Mouse (Mus musculus): Measurements from ENCODE around the gene Ctsz. TPM values are rescaled to one million over a fixed set of nuclear protein-coding genes. Genes with fewer than 3 reads are reported as not detected.

Gene Ctsz
- polyA plus RNA-seq, 1 experiment from 2014 or later: 103 TPM

DNA sequence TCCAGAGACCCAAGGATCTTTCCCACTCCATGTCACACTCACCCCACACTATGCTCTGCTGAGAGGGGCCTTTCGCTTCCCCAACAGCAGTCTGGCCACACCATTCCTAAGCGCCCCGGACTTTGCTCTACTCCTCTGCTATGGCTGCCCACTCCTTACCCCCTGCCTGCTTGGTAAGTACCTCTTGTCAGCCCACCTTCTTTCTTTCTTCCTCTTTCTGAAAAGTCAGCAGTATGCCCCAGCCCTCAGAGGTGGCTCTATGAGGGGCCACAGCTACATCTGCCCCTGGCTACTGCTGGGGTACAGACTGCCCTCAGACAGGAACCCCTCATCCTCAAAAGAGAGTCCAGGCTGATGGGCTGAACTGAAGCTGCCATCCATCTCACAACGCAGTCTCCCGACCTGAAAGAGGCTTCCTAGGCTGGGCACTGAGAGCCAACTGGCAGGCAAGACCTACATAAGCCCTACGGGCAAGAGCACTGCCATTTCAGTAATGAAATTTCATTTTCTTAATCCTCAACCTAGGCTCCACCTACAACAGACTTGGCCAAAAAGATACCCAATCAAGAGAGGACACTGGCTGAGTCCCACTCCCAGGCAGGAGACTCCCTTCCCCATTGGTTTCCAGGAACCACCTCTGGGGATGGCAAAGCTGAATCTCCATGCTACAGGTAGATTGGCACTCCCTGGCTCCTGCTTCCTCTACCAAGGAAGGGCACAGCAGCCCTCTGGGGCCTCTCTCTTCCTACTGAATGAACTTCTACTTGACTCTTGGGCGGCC, 1.7 kb downstream of the Ctsz start:
- Histone ChIP-seq H3K4me2 (ENCODE audit: low read depth) (no peak overlapping the region), H3K9ac (ENCODE audit: low read length) (no peak overlapping the region), H3K27me3 (ENCODE audit: control insufficient read depth, insufficient read depth, low read length) (no peaks in the 10 kb centered on the region), H3K9me3 (ENCODE audit: control insufficient read depth, low read length) (no peaks in the 10 kb centered on the region), H3K27ac (ENCODE audit: low read depth, low read length) (no peak overlapping the region), H3K4me3 (ENCODE audit: low read depth, low read length) (no peak overlapping the region), H3K36me3 (ENCODE audit: control insufficient read depth, insufficient read depth, low read length) (no peaks in the 10 kb centered on the region), H3K4me1 (ENCODE audit: control insufficient read depth, insufficient read depth, low read length) (peaks cover 7% of the 10 kb centered on the region; the same call in 1 of the 2 replicates)
- 96% methylated on average over 7 of the region's 7 CpGs for WGBS
- no peak for DNase-seq (ENCODE audit: low spot score)
- ATAC-seq (ENCODE audit: insufficient read depth, low FRiP score, low TSS enrichment): no peak

DNA sequence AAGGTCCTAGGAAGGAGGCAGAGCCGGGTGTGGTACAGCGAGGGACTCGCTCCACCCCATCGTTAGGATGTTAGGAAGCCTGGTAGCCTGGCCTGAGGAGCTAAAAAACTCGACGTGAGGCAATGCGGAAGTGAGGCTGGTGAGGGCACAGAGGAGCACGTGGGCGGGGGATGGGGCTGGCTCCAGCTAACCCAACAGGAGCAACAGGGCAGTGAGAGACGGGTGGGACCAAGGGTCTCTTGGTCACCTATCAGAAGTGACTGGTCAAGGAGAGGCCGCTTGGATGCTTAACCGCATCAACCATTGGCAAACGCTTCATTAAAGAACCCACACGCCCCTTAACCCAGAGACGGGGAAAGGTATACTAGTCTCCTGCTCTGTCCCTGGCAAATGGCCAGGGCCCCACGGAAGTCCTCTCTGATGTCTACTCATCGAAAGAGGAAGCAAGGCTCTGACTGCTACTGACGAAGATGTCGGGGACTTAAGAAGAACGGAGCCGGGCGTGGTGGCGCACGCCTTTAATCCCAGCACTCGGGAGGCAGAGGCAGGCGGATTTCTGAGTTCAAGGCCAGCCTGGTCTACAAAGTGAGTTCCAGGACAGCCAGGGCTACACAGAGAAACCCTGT, 2.6 kb downstream of the Ctsz start:
- Histone ChIP-seq H3K4me1 (ENCODE audit: control insufficient read depth, insufficient read depth, low read length) (peaks cover 7% of the 10 kb centered on the region; the same call in 1 of the 2 replicates), H3K9ac (ENCODE audit: low read length) (no peak overlapping the region), H3K4me3 (ENCODE audit: low read depth, low read length) (no peak overlapping the region), H3K36me3 (ENCODE audit: control insufficient read depth, insufficient read depth, low read length) (no peaks in the 10 kb centered on the region), H3K9me3 (ENCODE audit: control insufficient read depth, low read length) (no peaks in the 10 kb centered on the region), H3K4me2 (ENCODE audit: low read depth) (no peak overlapping the region), H3K27me3 (ENCODE audit: control insufficient read depth, insufficient read depth, low read length) (no peaks in the 10 kb centered on the region), H3K27ac (ENCODE audit: low read depth, low read length) (no peak overlapping the region)
- ATAC-seq (ENCODE audit: insufficient read depth, low FRiP score, low TSS enrichment): no peak
- 91% methylated on average over 26 of the region's 26 CpGs for WGBS
- no peak for DNase-seq (ENCODE audit: low spot score)

DNA sequence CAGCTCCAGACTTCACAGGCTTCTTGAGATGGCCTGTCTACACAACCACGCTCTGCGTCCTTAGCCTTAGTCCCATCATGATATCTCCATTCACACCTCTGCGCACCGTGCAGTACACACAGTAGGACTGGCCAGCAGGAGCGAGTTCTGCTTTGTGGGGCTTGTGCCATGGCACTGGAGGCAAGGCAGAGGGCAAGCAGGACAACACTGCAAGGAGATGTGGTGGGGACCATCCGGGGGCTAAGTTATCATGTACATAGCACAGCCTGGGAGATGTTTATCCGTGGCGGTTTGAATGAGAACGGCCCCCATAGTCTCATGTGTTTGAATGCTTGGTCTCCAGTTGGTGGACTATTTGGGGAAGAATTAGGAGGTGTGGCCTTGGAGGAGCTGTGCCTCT, 3.9 kb downstream of the Ctsz start:
- Histone ChIP-seq H3K9ac (ENCODE audit: low read length) (no peak overlapping the region), H3K9me3 (ENCODE audit: control insufficient read depth, low read length) (no peaks in the 10 kb centered on the region), H3K27me3 (ENCODE audit: control insufficient read depth, insufficient read depth, low read length) (no peaks in the 10 kb centered on the region), H3K4me1 (ENCODE audit: control insufficient read depth, insufficient read depth, low read length) (peaks cover 7% of the 10 kb centered on the region; the same call in 1 of the 2 replicates), H3K36me3 (ENCODE audit: control insufficient read depth, insufficient read depth, low read length) (no peaks in the 10 kb centered on the region), H3K27ac (ENCODE audit: low read depth, low read length) (no peak overlapping the region), H3K4me2 (ENCODE audit: low read depth) (no peak overlapping the region), H3K4me3 (ENCODE audit: low read depth, low read length) (no peak overlapping the region)
- no peak for DNase-seq (ENCODE audit: low spot score)
- 96% methylated on average over 9 of the region's 9 CpGs for WGBS
- ATAC-seq (ENCODE audit: insufficient read depth, low FRiP score, low TSS enrichment): no peak

DNA sequence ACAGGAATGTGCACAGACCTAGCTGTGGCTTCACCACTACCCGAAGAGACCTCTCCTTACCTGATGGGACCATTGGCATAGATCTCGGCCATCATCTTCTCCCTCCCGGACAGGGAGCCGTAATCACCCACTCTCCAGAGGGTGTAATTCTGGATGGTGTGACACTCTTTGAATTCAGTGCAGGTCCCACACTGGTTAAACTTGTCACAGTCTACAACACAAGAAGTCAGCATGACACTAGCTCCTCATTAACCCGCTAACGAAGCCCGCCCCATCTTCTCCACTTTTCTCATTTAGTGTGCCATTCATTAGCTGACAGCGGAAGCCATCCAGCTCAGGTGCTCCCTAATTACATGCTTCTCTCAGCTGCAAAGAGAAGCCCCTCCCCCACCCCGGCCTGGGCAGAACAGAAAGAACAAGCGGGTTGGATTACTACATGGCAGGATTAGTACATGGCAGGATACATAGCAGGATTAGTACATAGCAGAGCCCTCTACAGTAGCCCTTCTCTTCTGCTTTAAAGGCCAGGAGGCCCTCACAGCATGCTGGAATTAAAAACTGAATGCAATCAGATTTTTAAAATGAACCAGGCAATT, 9.7 kb downstream of the Ctsz start:
- no peaks in the 10 kb centered on the region for H3K27me3 ChIP-seq (ENCODE audit: control insufficient read depth, insufficient read depth, low read length)
- DNase-seq (ENCODE audit: low spot score): no peak
- H3K4me2 ChIP-seq (ENCODE audit: low read depth): no peak overlapping the region
- H3K27ac ChIP-seq (ENCODE audit: low read depth, low read length): no peak overlapping the region
- no peak overlapping the region for H3K9ac ChIP-seq (ENCODE audit: low read length)
- H3K4me3 ChIP-seq (ENCODE audit: low read depth, low read length): no peak overlapping the region
- H3K4me1 ChIP-seq (ENCODE audit: control insufficient read depth, insufficient read depth, low read length): no peaks in the 10 kb centered on the region
- 90% methylated on average over 10 of the region's 10 CpGs for WGBS
- peaks cover 22% of the 10 kb centered on the region for H3K36me3 ChIP-seq (ENCODE audit: control insufficient read depth, insufficient read depth, low read length)
- no peak for ATAC-seq (ENCODE audit: insufficient read depth, low FRiP score, low TSS enrichment)
- H3K9me3 ChIP-seq (ENCODE audit: control insufficient read depth, low read length): no peaks in the 10 kb centered on the region

DNA sequence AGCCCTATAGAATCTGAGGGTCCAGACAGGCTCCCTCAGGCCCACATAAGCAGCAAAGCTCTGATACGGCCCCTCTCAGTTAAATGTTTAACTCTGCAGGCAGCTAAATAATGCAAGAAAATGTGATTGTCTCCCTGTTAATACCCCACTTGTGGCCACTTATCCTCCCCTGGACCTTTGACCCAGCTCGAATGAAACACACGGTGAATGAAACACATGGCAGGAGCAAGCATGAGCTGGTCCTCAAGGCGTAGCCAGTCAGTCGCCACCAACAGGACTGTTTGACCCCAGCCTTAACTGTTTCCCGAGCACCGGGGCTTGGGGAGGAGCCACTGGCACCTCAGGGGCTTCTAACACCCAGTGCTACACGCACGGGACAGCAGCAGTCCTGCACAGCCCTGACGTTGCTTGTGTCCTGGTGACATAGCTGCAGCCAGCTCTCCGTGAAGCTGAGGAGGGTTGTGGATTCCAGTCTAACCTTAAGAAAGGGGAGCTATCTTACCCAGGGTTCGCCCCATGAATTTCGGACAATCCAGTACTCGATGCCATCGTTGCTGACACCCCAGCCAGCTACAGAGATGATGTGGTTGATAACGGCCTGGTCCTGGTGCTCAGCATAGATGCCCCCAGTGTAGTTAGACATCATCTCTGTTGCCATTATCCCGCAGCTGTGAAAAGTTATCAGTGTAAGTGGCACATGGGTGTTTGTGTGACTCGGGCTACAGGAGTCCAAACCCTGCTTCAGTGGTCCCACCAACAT, 10.6 kb downstream of the Ctsz start:
- no peaks in the 10 kb centered on the region for H3K27me3 ChIP-seq (ENCODE audit: control insufficient read depth, insufficient read depth, low read length)
- WGBS: 83% methylated on average over 18 of the region's 18 CpGs
- no peak for ATAC-seq (ENCODE audit: insufficient read depth, low FRiP score, low TSS enrichment)
- no peaks in the 10 kb centered on the region for H3K4me1 ChIP-seq (ENCODE audit: control insufficient read depth, insufficient read depth, low read length)
- H3K9ac ChIP-seq (ENCODE audit: low read length): no peak overlapping the region
- H3K4me2 ChIP-seq (ENCODE audit: low read depth): no peak overlapping the region
- H3K4me3 ChIP-seq (ENCODE audit: low read depth, low read length): no peak overlapping the region
- H3K36me3 ChIP-seq (ENCODE audit: control insufficient read depth, insufficient read depth, low read length): peaks cover 29% of the 10 kb centered on the region
- DNase-seq (ENCODE audit: low spot score): no peak
- no peaks in the 10 kb centered on the region for H3K9me3 ChIP-seq (ENCODE audit: control insufficient read depth, low read length)
- H3K27ac ChIP-seq (ENCODE audit: low read depth, low read length): no peak overlapping the region

DNA sequence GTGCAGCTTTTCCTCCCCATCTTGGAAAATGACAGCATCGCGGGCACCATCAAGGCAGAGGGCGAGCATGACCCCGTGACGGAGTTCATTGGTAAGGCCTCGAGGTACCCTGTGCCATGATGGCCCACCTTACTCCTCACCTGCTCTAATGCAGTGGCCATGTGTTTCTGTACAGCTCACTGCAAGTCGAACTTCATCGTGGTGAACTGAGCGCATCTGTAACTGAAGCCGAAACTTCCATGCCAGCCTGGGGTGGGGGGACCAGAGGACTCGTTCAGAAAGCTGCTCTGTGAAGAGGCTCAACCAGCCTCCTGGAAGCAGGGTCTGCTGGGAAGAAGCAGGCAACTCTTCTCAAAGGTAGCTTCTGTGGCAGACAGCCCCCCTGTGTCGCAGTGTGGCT, 12.0 kb downstream of the Ctsz start:
- no peak overlapping the region for H3K27ac ChIP-seq (ENCODE audit: low read depth, low read length)
- no peaks in the 10 kb centered on the region for H3K4me1 ChIP-seq (ENCODE audit: control insufficient read depth, insufficient read depth, low read length)
- no peak overlapping the region for H3K4me2 ChIP-seq (ENCODE audit: low read depth)
- no peak overlapping the region for H3K4me3 ChIP-seq (ENCODE audit: low read depth, low read length)
- no peak for DNase-seq (ENCODE audit: low spot score)
- no peak for ATAC-seq (ENCODE audit: insufficient read depth, low FRiP score, low TSS enrichment)
- H3K27me3 ChIP-seq (ENCODE audit: control insufficient read depth, insufficient read depth, low read length): no peaks in the 10 kb centered on the region
- peaks cover 39% of the 10 kb centered on the region for H3K36me3 ChIP-seq (ENCODE audit: control insufficient read depth, insufficient read depth, low read length)
- 95% methylated on average over 12 of the region's 12 CpGs for WGBS
- no peak overlapping the region for H3K9ac ChIP-seq (ENCODE audit: low read length)
- no peaks in the 10 kb centered on the region for H3K9me3 ChIP-seq (ENCODE audit: control insufficient read depth, low read length)

DNA sequence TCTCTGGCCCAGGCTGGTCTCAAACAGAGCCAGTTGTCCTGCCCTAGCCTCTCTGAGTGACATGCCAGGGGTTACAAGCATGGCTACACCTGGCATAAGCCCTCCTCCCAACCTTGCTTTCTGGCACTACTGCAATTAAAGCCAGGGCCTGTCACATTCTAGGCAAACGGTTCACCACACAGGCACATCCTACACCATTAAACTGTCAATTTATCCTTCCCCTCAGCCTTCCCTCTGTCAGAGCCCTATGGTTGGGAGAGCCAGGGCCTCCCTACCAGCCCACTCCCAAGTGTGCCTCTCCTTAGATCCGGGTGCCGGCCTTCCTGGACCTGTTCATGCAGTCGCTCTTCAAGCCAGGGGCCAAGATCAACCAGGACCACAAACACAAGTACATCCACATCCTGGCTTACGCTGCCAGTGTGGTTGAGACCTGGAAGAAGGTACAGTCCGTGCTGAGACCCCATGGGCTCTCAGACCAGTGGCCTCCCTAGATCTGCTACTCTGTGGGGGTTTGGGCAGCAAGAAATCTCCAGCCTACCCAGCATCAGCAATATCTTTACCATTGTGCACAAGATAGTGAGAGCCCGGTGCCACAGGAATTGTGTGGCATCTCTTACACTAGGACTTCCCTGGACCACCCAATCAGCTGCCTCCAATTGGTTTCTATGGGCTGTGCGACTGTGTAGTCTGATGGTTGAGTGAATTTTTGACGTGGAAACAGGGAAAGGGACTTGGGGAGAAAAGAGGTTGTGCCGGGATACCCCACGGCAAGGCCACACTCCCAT, 14.3 kb downstream of the Ctsz start:
- no peak for ATAC-seq (ENCODE audit: insufficient read depth, low FRiP score, low TSS enrichment)
- no peaks in the 10 kb centered on the region for H3K4me1 ChIP-seq (ENCODE audit: control insufficient read depth, insufficient read depth, low read length)
- no peak overlapping the region for H3K4me3 ChIP-seq (ENCODE audit: low read depth, low read length)
- 92% methylated on average over 11 of the region's 11 CpGs for WGBS
- H3K36me3 ChIP-seq (ENCODE audit: control insufficient read depth, insufficient read depth, low read length): peaks cover 41% of the 10 kb centered on the region
- no peaks in the 10 kb centered on the region for H3K27me3 ChIP-seq (ENCODE audit: control insufficient read depth, insufficient read depth, low read length)
- H3K9ac ChIP-seq (ENCODE audit: low read length): no peak overlapping the region
- no peak overlapping the region for H3K4me2 ChIP-seq (ENCODE audit: low read depth)
- DNase-seq (ENCODE audit: low spot score): no peak
- no peaks in the 10 kb centered on the region for H3K9me3 ChIP-seq (ENCODE audit: control insufficient read depth, low read length)
- H3K27ac ChIP-seq (ENCODE audit: low read depth, low read length): no peak overlapping the region

DNA sequence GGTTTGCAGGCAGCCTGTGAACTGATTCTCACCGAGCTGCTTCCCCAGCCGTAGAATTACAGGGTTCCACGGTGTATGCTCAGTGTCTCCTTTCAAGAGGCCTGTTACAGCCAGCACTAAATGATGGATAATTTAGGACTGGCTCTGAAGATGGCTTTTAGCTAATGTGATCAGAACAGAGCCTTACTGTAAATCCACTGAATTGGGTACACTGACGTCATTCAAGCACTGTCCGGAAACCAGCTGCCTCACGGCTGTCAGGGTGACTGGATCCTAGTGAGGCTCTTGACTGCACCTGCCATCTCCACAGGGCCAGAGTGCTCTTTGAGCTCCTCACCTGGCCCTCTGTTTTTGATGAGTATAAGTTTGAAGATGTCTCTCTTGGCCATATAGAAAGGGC, 17.7 kb downstream of the Ctsz start:
- Histone ChIP-seq H3K4me2 (ENCODE audit: low read depth) (no peak overlapping the region), H3K36me3 (ENCODE audit: control insufficient read depth, insufficient read depth, low read length) (peaks cover 27% of the 10 kb centered on the region), H3K4me3 (ENCODE audit: low read depth, low read length) (no peak overlapping the region), H3K9me3 (ENCODE audit: control insufficient read depth, low read length) (no peaks in the 10 kb centered on the region), H3K4me1 (ENCODE audit: control insufficient read depth, insufficient read depth, low read length) (peaks cover 6% of the 10 kb centered on the region), H3K27me3 (ENCODE audit: control insufficient read depth, insufficient read depth, low read length) (no peaks in the 10 kb centered on the region), H3K27ac (ENCODE audit: low read depth, low read length) (no peak overlapping the region), H3K9ac (ENCODE audit: low read length) (no peak overlapping the region)
- DNase-seq (ENCODE audit: low spot score) (no peak), ATAC-seq (ENCODE audit: insufficient read depth, low FRiP score, low TSS enrichment) (no peak)
- 84% methylated on average over 6 of the region's 6 CpGs for WGBS
